Mouse (Mus musculus) midbrain, postnatal 0 days (tissue): Measurements from ENCODE around the gene Cd96. TPM values are rescaled to one million over a fixed set of nuclear protein-coding genes. Genes with fewer than 3 reads are reported as not detected.
A peak's percentile ranks its signal among the peaks of the same experiment; 100 is the strongest.

Experiments used
- ATAC-seq: fragments of 200-750 bp; cut with Nextera tagmentation; 2 replicates; pipeline ENCODE4 v1.8.0; 2017; ENCODE audit warnings: moderate number of reproducible peaks, mild to moderate bottlenecking, moderate TSS enrichment, moderate library complexity; ENCODE audit not compliant: low FRiP score
- DNase-seq: peaks from one replicate; pipeline ENCODE4 v3.0.0-alpha.2; 2015; ENCODE audit warnings: low spot score
- H3K27ac ChIP-seq: fragments of 300-500 bp; sonication (generic); 2 replicates; pipeline ENCODE4 v1.5.1; 2014; ENCODE audit warnings: low read depth, mild to moderate bottlenecking, low read length, mixed read lengths
- H3K27me3 ChIP-seq: fragments of 300-500 bp; sonication (generic); 2 replicates; pipeline ENCODE4 v1.6.1; 2014; ENCODE audit warnings: low read length, control low read depth, mixed read lengths; ENCODE audit not compliant: insufficient read depth
- H3K36me3 ChIP-seq: fragments of 300-500 bp; sonication (generic); 2 replicates; pipeline ENCODE4 v1.6.1; 2014; ENCODE audit warnings: low read length, control low read depth, mixed read lengths; ENCODE audit not compliant: insufficient read depth
- H3K4me1 ChIP-seq: fragments of 300-500 bp; sonication (generic); 2 replicates; pipeline ENCODE4 v1.6.1; 2014; ENCODE audit warnings: mild to moderate bottlenecking, control low read depth, antibody characterized with exemption, low read length, mixed read lengths; ENCODE audit not compliant: insufficient read depth
- H3K4me2 ChIP-seq: fragments of 300-500 bp; sonication (generic); 2 replicates; pipeline ENCODE4 v1.6.1; 2014; ENCODE audit warnings: low read depth, mild to moderate bottlenecking, low read length, mixed read lengths; ENCODE audit not compliant: poor library complexity, severe bottlenecking
- H3K4me3 ChIP-seq: fragments of 300-500 bp; sonication (generic); 2 replicates; pipeline ENCODE4 v1.5.1; 2014; ENCODE audit warnings: low read depth, mild to moderate bottlenecking, low read length, moderate library complexity
- H3K9ac ChIP-seq: fragments of 300-500 bp; sonication (generic); replicated peaks from 2 replicates; pipeline ENCODE4 v1.6.1; 2014; ENCODE audit warnings: mild to moderate bottlenecking, low read length, moderate library complexity, mixed read lengths; ENCODE audit not compliant: poor library complexity, severe bottlenecking
- H3K9me3 ChIP-seq: fragments of 300-500 bp; sonication (generic); 2 replicates; pipeline ENCODE4 v1.6.1; 2016; ENCODE audit warnings: low read length, control low read depth
- CTCF ChIP-seq: IDR thresholded peaks from 2 replicates; pipeline ENCODE4 v1.5.1; 2016; ENCODE audit warnings: antibody characterized with exemption, mild to moderate bottlenecking
- WGBS: fragments of 180-500 bp; shearing (Covaris S2); extraction: QIAGEN DNeasy Blood & Tissue Kit; methylation state at CpG from one replicate; pipeline ENCODE4 v1.1.7; 2014; 5-methylcytosine and 5-hydroxymethylcytosine counted together
- polyA plus RNA-seq: library from polyadenylated mRNA; unstranded; fragments of >200 nt; fragmentation: Nextera tagmentation; extraction: Ambion mirVana; gene quantifications from 2 replicates; pipeline ENCODE4 v1.2.1, GENCODE M21; 2015
- total RNA-seq: library from RNA; depleted of rRNA; stranded (reverse); fragments of >200 nt; gene quantifications from 2 replicates; pipeline ENCODE4 v1.2.3, GENCODE M21; 2014

Cd96 gene
- total and polyA plus RNA-seq, 2 experiments from 2014 or later = 0.11 TPM; not detected in 1

DNA sequence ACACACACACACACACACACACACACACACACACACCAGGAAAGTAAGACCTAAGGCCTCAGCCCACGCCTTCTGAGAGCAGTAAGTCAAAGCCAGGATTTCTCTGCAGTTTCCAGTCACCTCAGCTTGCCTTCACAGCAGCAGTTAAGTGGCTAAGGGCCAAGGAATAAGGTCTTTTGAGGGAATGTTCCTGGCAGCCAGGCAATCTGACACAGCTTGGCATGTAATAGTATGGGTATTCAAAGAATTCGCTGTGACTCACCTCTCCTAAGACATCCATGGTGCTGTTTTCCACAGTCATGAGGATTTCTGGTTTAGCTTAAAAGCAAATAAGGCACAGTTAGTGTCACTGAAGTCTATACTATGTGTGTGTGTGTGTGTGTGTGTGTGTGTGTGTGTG is 25.6 kb downstream of the Cd96 start:
- Histone ChIP-seq H3K9me3 (no peaks in the 10 kb centered on the region), H3K27me3 (no peaks in the 10 kb centered on the region), H3K27ac (no peak overlapping the region), H3K4me1 (no peaks in the 10 kb centered on the region), H3K4me2 (no peak overlapping the region), H3K36me3 (no peaks in the 10 kb centered on the region), H3K9ac (no peak overlapping the region), H3K4me3 (no peak overlapping the region)
- ATAC-seq = no peak
- peak; percentile 65 for DNase-seq
- TF ChIP-seq CTCF = no peak
- WGBS = 61% methylated on average over 2 of the region's 2 CpGs

DNA sequence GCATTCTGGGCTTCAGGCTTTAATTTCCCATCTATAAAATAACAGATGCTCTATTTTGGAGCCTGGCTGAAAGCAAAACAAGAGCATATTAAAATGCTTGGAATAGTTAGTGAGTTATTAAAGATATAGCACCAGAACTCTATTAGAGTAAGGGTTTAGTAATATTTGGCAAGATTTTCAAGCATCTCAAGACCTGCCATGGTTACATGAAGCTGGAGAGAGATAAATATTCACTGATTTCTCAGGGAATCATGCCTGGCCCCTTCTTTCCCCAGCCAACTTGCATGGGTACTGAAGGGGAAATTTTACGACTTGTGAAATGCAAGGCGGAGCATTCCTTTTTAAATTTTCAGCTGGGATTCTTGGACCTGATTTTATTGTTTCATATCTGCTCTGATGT is 27.1 kb downstream of the Cd96 start:
- no peak overlapping the region for H3K4me3 ChIP-seq
- no peaks in the 10 kb centered on the region for H3K36me3 ChIP-seq
- no peaks in the 10 kb centered on the region for H3K9me3 ChIP-seq
- no peak for DNase-seq
- H3K27ac ChIP-seq = no peak overlapping the region
- no peak overlapping the region for H3K9ac ChIP-seq
- TF ChIP-seq CTCF = no peak
- H3K4me2 ChIP-seq = no peak overlapping the region
- no peaks in the 10 kb centered on the region for H3K4me1 ChIP-seq
- ATAC-seq = no peak
- no peaks in the 10 kb centered on the region for H3K27me3 ChIP-seq
- WGBS = 92% methylated on average over 2 of the region's 2 CpGs

DNA sequence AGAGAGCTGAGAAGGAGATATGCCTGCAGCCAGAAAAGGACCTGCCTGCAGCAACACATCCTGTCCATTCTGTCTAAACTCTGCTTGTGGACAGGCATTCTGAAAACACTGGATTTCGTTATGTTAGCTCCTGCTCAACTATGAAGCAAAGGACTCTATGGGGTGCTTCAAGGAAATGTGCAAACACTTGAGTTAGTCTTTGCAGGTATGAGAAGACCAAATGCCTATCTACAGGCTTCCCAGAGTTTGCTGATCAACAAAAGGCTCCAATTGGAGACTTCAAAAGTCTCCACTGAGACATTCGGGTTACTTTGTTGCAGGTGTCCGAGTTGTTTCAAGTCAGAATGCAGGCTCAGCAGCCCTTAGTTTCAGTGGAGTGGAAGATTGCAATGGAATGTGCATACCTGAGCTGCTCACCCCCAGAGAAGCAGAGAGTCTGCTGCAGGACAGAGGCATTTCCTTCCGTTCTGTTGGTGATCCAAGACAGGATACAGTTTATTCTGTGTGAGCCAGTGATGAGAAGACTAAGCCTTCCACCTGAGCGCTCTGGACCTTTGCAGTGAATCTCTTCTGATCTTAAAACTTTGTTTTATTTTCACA is 33.1 kb downstream of the Cd96 start:
- Histone ChIP-seq H3K4me2 (no peak overlapping the region), H3K9ac (no peak overlapping the region), H3K9me3 (no peaks in the 10 kb centered on the region), H3K4me3 (no peak overlapping the region), H3K36me3 (no peaks in the 10 kb centered on the region), H3K27ac (no peak overlapping the region), H3K4me1 (no peaks in the 10 kb centered on the region), H3K27me3 (no peaks in the 10 kb centered on the region)
- 83% methylated on average over 5 of the region's 5 CpGs for WGBS
- DNase-seq (no peak), ATAC-seq (no peak)
- TF ChIP-seq CTCF = no peak

DNA sequence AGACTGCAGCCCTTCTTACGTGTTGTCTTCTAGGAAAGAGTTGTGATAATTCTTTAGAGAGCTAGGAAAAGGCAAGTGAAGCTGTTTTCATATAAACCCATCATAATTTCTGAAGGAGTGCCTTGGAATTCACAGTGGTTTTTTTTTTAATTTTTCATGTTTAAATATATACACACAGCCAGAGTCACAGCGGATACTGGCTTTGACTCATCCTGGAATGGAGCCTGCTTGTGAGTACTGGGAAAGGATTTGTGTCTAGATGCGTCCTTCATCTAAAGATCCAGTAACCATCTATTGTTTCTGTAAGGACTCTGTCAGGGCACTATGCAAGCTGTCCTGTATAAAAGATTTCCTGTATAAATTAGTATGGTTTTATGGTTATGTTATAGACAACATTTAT is 52.1 kb downstream of the Cd96 start:
- H3K36me3 ChIP-seq = no peaks in the 10 kb centered on the region
- no peak for TF ChIP-seq CTCF
- no peaks in the 10 kb centered on the region for H3K4me1 ChIP-seq
- ATAC-seq = no peak
- no peak for DNase-seq
- H3K4me2 ChIP-seq = no peak overlapping the region
- no peak overlapping the region for H3K27ac ChIP-seq
- H3K27me3 ChIP-seq = no peaks in the 10 kb centered on the region
- H3K9me3 ChIP-seq = no peaks in the 10 kb centered on the region
- WGBS = 81% methylated on average over 3 of the region's 3 CpGs
- H3K4me3 ChIP-seq = no peak overlapping the region
- no peak overlapping the region for H3K9ac ChIP-seq

DNA sequence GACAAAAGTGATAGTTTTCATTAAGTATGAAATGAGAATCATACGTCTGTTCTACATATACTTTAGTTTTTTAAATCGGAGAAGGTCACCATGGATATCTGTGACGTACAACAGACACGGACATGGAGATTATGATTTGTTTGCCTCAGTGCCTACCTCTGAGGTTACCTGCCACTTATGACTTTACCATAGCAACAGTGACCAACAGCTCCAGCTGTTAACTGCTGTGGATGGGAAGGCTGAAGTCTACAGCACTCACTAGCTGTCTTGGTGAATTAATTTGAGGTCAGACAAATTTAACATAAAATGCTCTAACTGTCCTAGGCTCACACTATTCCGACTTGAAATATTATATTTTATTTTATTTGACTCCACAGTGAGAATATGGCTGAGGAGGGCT is 56.8 kb downstream of the Cd96 start:
- no peak for TF ChIP-seq CTCF
- Histone ChIP-seq H3K4me1 (no peaks in the 10 kb centered on the region), H3K27me3 (no peaks in the 10 kb centered on the region), H3K9ac (no peak overlapping the region), H3K9me3 (no peaks in the 10 kb centered on the region), H3K4me3 (no peak overlapping the region), H3K4me2 (no peak overlapping the region), H3K27ac (no peak overlapping the region), H3K36me3 (no peaks in the 10 kb centered on the region)
- no peak for DNase-seq
- 79% methylated on average over 5 of the region's 5 CpGs for WGBS
- 0 out of 2 replicates have a peak, but pooled peaks have one; percentile 23 for ATAC-seq

DNA sequence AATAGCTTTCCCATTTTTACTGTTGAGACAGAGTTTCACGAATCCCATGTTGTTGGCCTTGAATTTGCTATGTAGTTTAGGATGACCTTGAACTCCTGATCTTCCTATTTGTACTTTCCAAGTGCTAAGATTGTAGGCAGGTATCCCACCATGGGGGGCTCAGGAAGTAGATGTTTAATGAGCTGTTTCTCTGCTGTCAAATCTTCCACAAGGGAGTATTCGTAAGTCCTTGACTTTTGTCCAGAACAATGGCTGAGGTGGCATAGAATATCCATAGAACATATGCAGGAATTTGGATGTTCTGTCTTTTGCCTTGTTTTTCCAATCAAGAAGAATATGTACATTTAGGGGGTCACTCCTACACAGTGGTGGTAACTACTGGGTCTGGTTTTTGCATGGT is 73.1 kb downstream of the Cd96 start:
- Histone ChIP-seq H3K27ac (no peak overlapping the region), H3K4me3 (no peak overlapping the region), H3K4me2 (no peak overlapping the region), H3K36me3 (no peaks in the 10 kb centered on the region), H3K4me1 (no peaks in the 10 kb centered on the region), H3K27me3 (no peaks in the 10 kb centered on the region), H3K9ac (no peak overlapping the region), H3K9me3 (no peaks in the 10 kb centered on the region)
- ATAC-seq (no peak), DNase-seq (no peak)
- 86% methylated on average over 2 of the region's 2 CpGs for WGBS
- TF ChIP-seq CTCF = no peak
